12 mouse cellular contexts compared by ENCODE assay signal in the genomic region with DNA sequence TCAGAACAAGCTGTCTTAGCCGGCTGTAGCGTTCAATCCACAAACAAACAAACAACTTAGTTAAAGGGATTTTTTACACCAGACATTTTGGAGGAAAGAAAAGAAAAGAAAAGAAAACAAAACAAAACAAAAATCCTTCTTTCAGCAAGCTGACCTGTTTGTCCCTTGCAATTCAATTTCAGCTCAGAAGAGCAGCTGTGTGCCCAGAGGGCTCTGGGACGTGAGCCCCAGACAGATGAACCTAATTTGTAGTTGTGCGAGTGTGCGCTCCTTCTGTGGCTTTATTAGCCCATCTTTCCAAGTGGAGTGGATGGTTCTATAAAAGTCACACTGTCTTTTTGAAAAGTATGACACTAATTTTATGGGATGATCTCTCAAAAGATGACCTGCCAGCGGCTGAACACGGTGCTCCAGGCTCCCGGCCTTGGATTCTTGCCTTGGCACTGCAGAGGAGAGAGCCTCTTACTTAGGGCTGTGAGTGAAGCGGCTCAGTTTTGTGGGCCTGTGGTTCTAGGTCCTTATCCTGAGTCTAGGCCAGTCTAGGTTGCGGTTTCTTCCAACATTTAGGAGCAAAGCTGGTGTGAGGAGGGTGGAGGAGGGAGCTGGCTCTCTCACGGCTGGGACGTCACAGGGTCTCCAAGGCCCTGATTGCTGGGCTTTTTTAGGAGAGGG. TPM values are rescaled to one million over a fixed set of nuclear protein-coding genes. Genes with fewer than 3 reads are reported as not detected.
DNase-seq lines count a peak whose midpoint lies in the region; ATAC-seq lines count a peak whose summit lies in the region.
"Had no signal": no experiment of that assay in that cellular context is flagged by ENCODE, and none has a peak within 500 bp of the region (broad histone marks: within the 10 kb centered on the region; RNA-seq: fewer than 3 reads in every experiment).

No protein-coding gene starts in this region.

- no peak for DNase-seq in testis, postnatal 14 days (ENCODE audit: low spot score)
- DNase-seq in left cerebral cortex, adult 11 months (ENCODE audit: low spot score): no peak
- DNase-seq: cerebellum, adult 11-12 months; gastrocnemius, postnatal 14 days; kidney, adult 9 months; thymus, postnatal 25 days had no signal

- H3K9me3 ChIP-seq in heart, embryonic 12.5 days (replicated peaks): no peaks in the 10 kb centered on the region
- no peaks in the 10 kb centered on the region for H3K9me3 ChIP-seq in heart, embryonic 11.5 days (replicated peaks; ENCODE audit: control insufficient read depth, low read length)
- H3K9me3 ChIP-seq in midbrain, embryonic 12.5 days: no peaks in the 10 kb centered on the region
- H3K9me3 ChIP-seq in midbrain, embryonic 16.5 days (replicated peaks; ENCODE audit: control insufficient read depth, low read length, poor library complexity, severe bottlenecking): no peaks in the 10 kb centered on the region
- H3K9me3 ChIP-seq in forebrain, embryonic 15.5 days: 0 out of 2 replicates have a peak, but pooled peaks cover 4% of the 10 kb centered on the region
- no peaks in the 10 kb centered on the region for H3K9me3 ChIP-seq in neural tube, embryonic 13.5 days

- WGBS in heart, embryonic 12.5 days: 70% methylated on average over 12 of the region's 12 CpGs
- WGBS in heart, embryonic 11.5 days (ENCODE audit: insufficient replicate concordance): 68% methylated on average over 12 of the region's 12 CpGs
- WGBS in midbrain, embryonic 12.5 days: 63% methylated on average over 12 of the region's 12 CpGs
- 55% methylated on average over 12 of the region's 12 CpGs for WGBS in midbrain, embryonic 16.5 days
- WGBS in forebrain, embryonic 15.5 days: 65% methylated on average over 12 of the region's 12 CpGs
- 47% methylated on average over 12 of the region's 12 CpGs for WGBS in neural tube, embryonic 13.5 days

- H3K9ac ChIP-seq in heart, embryonic 12.5 days: peak overlapping the region; percentile 33; the same call in 1 of the 2 replicates
- no peak overlapping the region for H3K9ac ChIP-seq in heart, embryonic 11.5 days (ENCODE audit: low read depth, low read length)
- no peak overlapping the region for H3K9ac ChIP-seq in midbrain, embryonic 12.5 days (replicated peaks)
- no peak overlapping the region for H3K9ac ChIP-seq in midbrain, embryonic 16.5 days (ENCODE audit: low read depth, low read length)
- no peak overlapping the region for H3K9ac ChIP-seq in forebrain, embryonic 15.5 days (replicated peaks)
- no peak overlapping the region for H3K9ac ChIP-seq in neural tube, embryonic 13.5 days

- peaks cover 13% of the 10 kb centered on the region for H3K36me3 ChIP-seq in heart, embryonic 12.5 days
- H3K36me3 ChIP-seq in heart, embryonic 11.5 days (ENCODE audit: control insufficient read depth, insufficient read depth, low read length): no peaks in the 10 kb centered on the region
- H3K36me3 ChIP-seq in midbrain, embryonic 12.5 days: 0 out of 2 replicates have a peak, but pooled peaks cover 3% of the 10 kb centered on the region
- no peaks in the 10 kb centered on the region for H3K36me3 ChIP-seq in midbrain, embryonic 16.5 days (ENCODE audit: control insufficient read depth, insufficient read depth, low read length)
- no peaks in the 10 kb centered on the region for H3K36me3 ChIP-seq in forebrain, embryonic 15.5 days
- H3K36me3 ChIP-seq in neural tube, embryonic 13.5 days: peaks cover 20% of the 10 kb centered on the region

- H3K27me3 ChIP-seq in heart, embryonic 12.5 days (replicated peaks): no peaks in the 10 kb centered on the region
- H3K27me3 ChIP-seq in heart, embryonic 11.5 days (ENCODE audit: control insufficient read depth, insufficient read depth, low read length): no peaks in the 10 kb centered on the region
- no peaks in the 10 kb centered on the region for H3K27me3 ChIP-seq in midbrain, embryonic 12.5 days
- no peaks in the 10 kb centered on the region for H3K27me3 ChIP-seq in midbrain, embryonic 16.5 days (ENCODE audit: control insufficient read depth, insufficient read depth, low read depth, low read length)
- H3K27me3 ChIP-seq in forebrain, embryonic 15.5 days: no peaks in the 10 kb centered on the region
- no peaks in the 10 kb centered on the region for H3K27me3 ChIP-seq in neural tube, embryonic 13.5 days

- no peak overlapping the region for H3K4me2 ChIP-seq in heart, embryonic 12.5 days
- no peak overlapping the region for H3K4me2 ChIP-seq in heart, embryonic 11.5 days
- H3K4me2 ChIP-seq in midbrain, embryonic 12.5 days (replicated peaks): no peak overlapping the region
- H3K4me2 ChIP-seq in midbrain, embryonic 16.5 days (ENCODE audit: low read length): no peak overlapping the region
- H3K4me2 ChIP-seq in forebrain, embryonic 15.5 days (replicated peaks): no peak overlapping the region
- H3K4me2 ChIP-seq in neural tube, embryonic 13.5 days: no peak overlapping the region

- H3K4me1 ChIP-seq in heart, embryonic 12.5 days (replicated peaks): peaks cover 66% of the 10 kb centered on the region
- H3K4me1 ChIP-seq in heart, embryonic 11.5 days (ENCODE audit: control insufficient read depth, insufficient read depth, low read length): peaks cover 49% of the 10 kb centered on the region
- peaks cover 57% of the 10 kb centered on the region for H3K4me1 ChIP-seq in midbrain, embryonic 12.5 days
- H3K4me1 ChIP-seq in midbrain, embryonic 16.5 days (ENCODE audit: control insufficient read depth, insufficient read depth, low read length): peaks cover 32% of the 10 kb centered on the region
- peaks cover 54% of the 10 kb centered on the region for H3K4me1 ChIP-seq in forebrain, embryonic 15.5 days
- peaks cover 74% of the 10 kb centered on the region for H3K4me1 ChIP-seq in neural tube, embryonic 13.5 days (replicated peaks)

- peak overlapping the region; percentile 41 for H3K27ac ChIP-seq in heart, embryonic 12.5 days (ENCODE audit: poor library complexity, severe bottlenecking)
- H3K27ac ChIP-seq in heart, embryonic 11.5 days (ENCODE audit: low read depth, low read length): no peak overlapping the region
- peak overlapping the region; percentile 50 for H3K27ac ChIP-seq in midbrain, embryonic 12.5 days (replicated peaks)
- H3K27ac ChIP-seq in midbrain, embryonic 16.5 days (ENCODE audit: low read length): no peak overlapping the region; the same call in 1 of the 2 replicates
- peak overlapping the region; percentile 7; the same call in 1 of the 2 replicates for H3K27ac ChIP-seq in forebrain, embryonic 15.5 days (replicated peaks)
- peak overlapping the region; percentile 79 for H3K27ac ChIP-seq in neural tube, embryonic 13.5 days (replicated peaks)

- H3K4me3 ChIP-seq in heart, embryonic 12.5 days: no peak overlapping the region
- H3K4me3 ChIP-seq in heart, embryonic 11.5 days (ENCODE audit: low read depth, low read length): no peak overlapping the region
- no peak overlapping the region for H3K4me3 ChIP-seq in midbrain, embryonic 12.5 days
- H3K4me3 ChIP-seq in midbrain, embryonic 16.5 days (ENCODE audit: low read depth, low read length): no peak overlapping the region
- no peak overlapping the region for H3K4me3 ChIP-seq in forebrain, embryonic 15.5 days
- H3K4me3 ChIP-seq in neural tube, embryonic 13.5 days: no peak overlapping the region

- no peak for ATAC-seq in heart, embryonic 12.5 days (ENCODE audit: insufficient number of reproducible peaks, low FRiP score)
- no peak for ATAC-seq in heart, embryonic 11.5 days (replicated peaks; ENCODE audit: insufficient number of reproducible peaks, low FRiP score, low TSS enrichment)
- no peak for ATAC-seq in midbrain, embryonic 12.5 days (ENCODE audit: low FRiP score, low read depth)
- ATAC-seq in midbrain, embryonic 16.5 days: no peak
- ATAC-seq in forebrain, embryonic 15.5 days (replicated peaks): no peak
- no peak for ATAC-seq in neural tube, embryonic 13.5 days (ENCODE audit: low read depth)

RNA-seq across cellular contexts. Expression of gene Afap1, which starts 22.6 kb away (rescaled TPM):
- polyA plus RNA-seq in heart, embryonic 12.5 days (2016; fragmentation: Nextera tagmentation; extraction: Ambion mirVana): 30.5 and 33.1 TPM in 2 replicates
- 19.9 and 24.8 TPM in 2 replicates for polyA plus RNA-seq in heart, embryonic 11.5 days (2014; fragmentation: Nextera tagmentation; extraction: Ambion mirVana)
- 60.7 and 64.6 TPM in 2 replicates for polyA plus RNA-seq in midbrain, embryonic 12.5 days (2016; fragmentation: Nextera tagmentation; extraction: Ambion mirVana)
- polyA plus RNA-seq in midbrain, embryonic 16.5 days (2015; fragmentation: Nextera tagmentation; extraction: Ambion mirVana): 61.2 and 65.6 TPM in 2 replicates
- 52.5 and 55.7 TPM in 2 replicates for polyA plus RNA-seq in forebrain, embryonic 15.5 days (2015; fragmentation: Nextera tagmentation; extraction: Ambion mirVana)
- polyA plus RNA-seq in neural tube, embryonic 13.5 days (2015; fragmentation: Nextera tagmentation; extraction: Ambion mirVana): 92.2 and 99.6 TPM in 2 replicates

Comparison
In these comparisons a context has a peak if more than half of its experiments do, and no peak if none do; other contexts are left out.
1. H3K27ac ChIP-seq: peak in heart, embryonic 12.5 days (single experiment), midbrain, embryonic 12.5 days (single experiment), forebrain, embryonic 15.5 days (single experiment) and neural tube, embryonic 13.5 days (single experiment); none in heart, embryonic 11.5 days (single experiment) and midbrain, embryonic 16.5 days (single experiment).